Mouse (Mus musculus): ENCODE measurements at regions not wholly inside any gene's neighbourhood (a gene's known extent, or its start where the extent isn't known, plus 50 kb on each side); places are given as distances from the start of the nearest gene placed in this dataset.

DNA sequence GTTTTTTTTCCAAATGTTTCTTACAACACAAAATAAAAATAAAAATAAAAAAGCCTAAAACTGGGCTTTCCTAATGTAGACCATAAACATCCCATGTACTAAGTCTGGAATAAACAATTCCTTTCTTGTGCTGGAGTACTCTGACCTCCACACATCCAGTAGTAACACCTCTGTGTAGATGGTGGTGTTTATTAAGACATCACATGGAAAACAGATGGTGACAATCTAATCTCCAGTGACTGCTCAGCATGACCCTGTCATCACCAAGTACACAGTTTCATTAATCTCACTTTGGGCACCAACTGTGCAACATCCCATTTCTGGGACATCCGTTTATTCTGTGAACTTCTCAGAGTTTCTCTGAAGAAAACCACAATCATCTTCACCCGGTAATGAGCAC, 118.7 kb upstream of the Bank1 start:
- no peak for DNase-seq (ENCODE audit: low spot score)

DNA sequence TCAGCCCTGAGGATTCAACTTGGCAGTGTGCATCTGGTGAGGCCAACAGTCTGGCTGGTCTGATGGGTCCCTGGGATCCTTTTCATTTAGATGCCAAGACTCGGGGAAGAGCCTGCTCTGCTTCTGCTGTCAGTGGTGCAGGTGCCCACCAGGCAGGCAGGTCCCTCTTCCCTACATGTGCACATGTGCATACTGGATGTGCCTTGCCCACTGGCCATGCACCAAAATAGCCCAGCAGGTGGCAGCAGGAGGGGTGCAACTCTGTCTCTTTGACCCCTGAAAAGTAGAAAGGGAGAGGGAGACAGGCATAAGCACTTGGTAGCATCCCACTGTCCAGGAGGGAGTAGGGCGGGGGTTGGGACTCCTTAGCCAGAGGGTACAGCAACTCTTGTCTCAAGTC, 116.2 kb upstream of the Bank1 start:
- no peak for DNase-seq (ENCODE audit: low spot score)

DNA sequence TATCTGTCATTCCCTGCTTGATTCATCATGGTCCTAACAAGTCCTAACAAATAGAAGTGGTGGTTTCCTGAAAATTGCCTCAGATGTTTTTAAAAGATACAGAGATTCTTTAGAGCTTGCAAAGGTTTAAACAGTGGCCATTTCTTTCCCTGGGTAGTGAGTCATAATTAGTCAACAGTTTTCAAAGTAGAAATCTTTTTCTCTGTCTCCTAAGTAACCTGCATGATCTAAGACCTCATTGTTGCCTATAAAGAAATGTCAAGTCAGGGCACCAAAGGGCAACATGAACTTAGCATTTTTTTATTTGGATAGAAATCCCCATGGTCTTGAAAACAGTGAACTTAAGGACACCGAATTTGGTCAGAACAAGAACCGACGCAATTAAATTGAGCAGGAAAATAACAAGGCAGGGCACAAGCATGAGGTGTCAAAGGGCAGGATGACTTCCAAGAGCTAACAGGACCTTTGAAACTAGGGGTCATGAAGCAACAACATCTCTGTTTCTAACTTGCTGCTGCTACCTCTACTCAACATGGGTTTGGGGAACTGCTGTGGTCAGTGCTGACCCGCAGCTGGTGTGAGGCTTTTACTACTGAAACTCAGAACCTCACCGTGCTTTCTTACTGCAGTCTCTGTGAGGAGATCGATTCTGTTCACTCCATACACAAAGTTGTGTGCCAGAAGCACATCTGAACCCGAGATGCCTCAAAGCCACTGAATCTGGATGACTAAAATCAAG, 114.2 kb upstream of the Bank1 start:
- DNase-seq (ENCODE audit: low spot score): no peak

DNA sequence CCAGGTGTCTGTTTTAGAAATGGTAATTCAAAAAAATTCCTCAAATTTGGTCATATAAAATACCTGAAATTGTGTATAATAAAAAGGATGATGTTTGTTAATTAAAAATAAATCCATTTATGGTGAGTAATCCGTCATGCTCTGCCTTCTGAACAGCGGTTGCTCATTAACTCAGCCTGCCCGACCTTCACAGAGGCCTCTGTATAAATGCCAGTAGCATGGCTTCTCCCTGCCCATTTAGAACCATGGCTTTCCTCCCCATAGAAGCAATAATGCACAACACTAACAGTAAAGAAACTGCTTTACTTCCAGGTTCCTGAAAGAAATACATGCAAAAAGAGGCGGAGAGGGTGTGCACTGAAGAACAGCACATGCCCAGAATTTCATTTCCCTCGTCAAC, 113.5 kb upstream of the Bank1 start:
- no peak for DNase-seq (ENCODE audit: low spot score)

DNA sequence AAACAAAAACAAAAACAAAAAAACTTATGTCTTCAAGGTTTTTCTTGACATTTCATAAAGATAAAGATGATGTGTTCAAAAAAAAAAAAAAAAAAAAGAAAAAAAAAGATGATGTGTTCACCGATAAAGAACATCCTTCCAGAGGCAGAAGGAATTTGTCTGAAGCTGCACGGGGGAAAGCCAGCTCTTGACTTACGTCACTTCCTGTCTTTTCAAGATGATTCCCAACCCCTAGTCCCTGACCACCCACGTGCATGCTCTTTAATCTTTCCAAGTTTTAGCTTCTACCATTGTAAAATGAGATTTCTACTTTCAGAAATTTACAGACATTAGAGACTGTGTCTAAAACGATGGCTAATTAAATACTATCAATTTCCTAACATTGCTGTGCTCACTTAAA, 108.5 kb upstream of the Bank1 start:
- DNase-seq (ENCODE audit: low spot score): no peak

DNA sequence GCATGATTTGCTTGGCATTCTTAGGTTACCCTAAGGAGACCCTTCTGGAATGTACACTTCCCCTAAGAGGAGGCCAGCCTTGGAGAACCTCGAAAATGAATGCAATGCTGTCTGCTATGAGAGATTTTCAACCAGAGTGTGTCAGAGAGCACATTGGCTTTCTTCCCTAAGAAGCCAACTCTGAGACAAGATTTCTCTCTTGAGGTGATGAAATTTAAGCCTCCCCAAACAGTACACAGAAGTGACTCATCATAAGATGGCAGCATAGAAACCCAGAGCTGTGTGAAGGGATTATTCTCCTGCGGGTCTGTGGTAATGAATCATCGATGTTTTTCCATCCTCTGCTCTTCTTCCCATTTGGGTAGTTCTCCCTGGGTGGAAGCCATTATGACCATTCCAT, 106.2 kb upstream of the Bank1 start:
- DNase-seq (ENCODE audit: low spot score): no peak

DNA sequence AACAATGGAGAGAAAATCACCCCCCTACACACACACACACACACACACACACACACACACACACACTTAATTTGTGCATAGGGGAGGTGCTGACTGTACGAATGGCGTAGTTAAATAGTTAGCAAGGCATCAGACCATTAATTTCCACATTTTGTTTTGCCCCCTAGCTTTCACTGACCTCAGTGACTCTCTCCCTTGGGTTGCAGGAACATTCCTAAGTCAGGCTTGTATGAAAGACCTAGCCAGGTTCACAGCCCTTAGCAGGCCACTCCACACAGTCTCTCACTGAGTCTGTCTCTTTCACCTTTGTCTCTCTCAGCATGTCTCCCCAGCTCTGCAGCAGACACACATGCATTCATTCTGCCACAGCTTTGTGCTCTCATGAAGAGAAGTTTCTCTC, 101.6 kb upstream of the Bank1 start:
- DNase-seq (ENCODE audit: low spot score): no peak

DNA sequence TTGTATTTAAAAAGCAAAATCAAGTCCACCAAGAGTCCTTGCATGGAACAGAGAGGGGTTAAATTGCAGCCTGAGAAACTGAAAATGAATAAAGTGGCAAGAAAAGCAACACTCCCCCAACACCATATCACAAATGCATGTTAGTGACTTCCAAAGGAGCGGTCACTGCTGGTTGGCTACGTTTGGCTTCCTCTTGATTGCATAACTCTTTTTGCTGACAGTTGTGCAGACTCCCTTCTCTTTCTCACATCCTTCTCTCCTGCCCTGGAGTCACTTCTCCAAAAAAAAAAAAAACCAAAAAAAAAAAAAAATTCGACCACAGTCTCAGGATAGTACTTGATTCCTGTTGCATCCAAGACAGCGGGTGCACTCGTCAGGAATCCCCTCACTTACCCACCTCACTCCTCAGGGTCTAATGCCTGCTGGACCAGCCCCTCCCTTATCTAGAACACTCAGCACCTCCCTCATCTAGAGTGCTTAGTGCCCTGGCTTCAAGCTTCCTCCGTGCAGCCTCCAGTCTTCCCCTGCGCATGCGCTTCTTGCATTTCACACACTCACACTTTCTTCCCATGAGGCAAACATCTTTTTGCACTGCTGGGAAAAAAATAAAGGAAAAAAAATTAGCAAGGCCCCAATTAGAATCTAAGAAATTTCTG, 100.8 kb upstream of the Bank1 start:
- no peak for DNase-seq (ENCODE audit: low spot score)

DNA sequence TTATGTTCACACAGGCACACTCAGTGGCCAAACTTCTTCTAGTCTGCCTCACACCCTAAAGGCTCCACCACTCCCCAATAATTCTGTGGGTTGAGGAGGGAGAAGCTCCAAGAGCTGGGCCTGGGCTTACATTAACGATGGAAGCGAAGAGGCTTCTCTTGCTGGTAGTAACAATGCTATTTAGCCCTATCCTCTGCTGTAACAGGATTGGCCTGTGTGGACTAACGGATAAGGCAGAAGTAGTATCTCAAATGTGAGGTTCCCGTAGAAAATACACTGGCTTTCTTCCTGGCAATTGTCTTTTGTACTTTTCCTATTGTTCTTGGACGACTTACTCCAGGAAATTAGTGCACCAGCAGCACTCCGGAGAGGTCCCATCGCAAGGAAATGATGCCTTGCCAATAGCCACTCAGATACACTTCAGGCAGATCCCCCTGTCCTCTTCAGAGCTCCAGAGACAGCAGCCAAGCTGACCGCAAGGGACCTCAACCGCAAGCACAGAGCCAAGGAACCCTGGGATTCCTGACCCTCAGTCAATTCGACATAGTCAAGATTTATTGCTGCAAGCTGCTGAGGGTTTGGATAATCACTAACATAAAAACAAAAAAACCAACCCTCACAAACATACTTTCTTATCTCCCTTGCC, 96.2 kb upstream of the Bank1 start:
- no peak for DNase-seq (ENCODE audit: low spot score)

DNA sequence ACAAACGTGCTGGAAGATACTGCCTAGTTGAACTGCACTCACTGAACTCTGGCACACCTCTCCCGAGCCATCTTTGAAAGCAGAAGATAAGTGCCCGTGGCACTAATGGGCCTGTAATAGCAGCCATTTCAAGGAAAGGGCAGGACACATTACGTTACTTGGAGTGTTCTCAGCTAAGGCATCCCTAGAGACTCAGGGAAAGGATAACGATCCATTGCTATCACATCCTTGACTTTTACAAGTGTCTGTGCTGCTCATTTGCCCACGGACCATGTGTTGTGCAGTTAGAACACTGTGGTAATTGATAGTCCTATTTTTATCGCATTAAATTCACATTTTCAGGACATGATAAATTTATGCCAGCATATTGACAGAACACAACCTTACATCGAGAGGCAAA, 79.7 kb upstream of the Bank1 start:
- peak; percentile 36 for DNase-seq (ENCODE audit: low spot score)

DNA sequence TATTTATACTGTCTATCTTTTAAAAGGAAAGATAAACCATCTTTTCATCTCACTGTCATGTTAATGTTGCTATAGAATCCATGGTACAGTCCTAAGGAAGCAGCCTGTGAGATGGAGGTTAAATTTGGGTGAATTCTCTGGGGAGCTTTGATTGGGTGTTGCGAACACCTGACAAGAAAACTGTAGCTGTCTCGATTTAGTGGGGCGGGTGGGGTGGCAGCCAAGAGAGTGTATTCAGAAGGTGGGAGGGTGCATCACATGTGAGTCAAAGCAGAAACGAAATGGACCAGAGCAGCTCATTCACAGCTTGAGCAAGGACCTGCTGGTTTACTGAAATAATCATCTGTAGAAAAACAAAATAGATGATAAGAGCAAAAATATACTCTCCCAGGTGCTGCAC, 57.4 kb upstream of the Bank1 start:
- DNase-seq (ENCODE audit: low spot score): no peak

DNA sequence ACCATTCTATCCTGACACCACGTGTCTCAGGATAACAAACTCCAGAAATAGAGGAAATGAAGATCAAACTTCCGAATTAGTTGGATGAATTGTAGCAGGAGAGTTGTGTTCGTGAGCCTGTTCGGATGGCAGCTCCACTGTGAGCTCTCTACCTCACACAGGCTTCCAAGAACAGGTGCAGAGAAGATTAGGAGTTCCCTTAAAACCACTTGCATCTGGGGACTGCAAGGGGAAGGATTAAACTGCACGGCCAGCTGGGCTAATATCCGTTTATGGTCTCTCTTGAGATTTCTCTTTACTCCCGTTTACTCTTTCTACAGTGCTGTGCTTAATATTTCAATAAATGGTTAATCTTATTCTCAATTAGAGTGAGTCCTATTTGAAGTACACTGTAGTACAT, 54.8 kb upstream of the Bank1 start:
- DNase-seq (ENCODE audit: low spot score): no peak

DNA sequence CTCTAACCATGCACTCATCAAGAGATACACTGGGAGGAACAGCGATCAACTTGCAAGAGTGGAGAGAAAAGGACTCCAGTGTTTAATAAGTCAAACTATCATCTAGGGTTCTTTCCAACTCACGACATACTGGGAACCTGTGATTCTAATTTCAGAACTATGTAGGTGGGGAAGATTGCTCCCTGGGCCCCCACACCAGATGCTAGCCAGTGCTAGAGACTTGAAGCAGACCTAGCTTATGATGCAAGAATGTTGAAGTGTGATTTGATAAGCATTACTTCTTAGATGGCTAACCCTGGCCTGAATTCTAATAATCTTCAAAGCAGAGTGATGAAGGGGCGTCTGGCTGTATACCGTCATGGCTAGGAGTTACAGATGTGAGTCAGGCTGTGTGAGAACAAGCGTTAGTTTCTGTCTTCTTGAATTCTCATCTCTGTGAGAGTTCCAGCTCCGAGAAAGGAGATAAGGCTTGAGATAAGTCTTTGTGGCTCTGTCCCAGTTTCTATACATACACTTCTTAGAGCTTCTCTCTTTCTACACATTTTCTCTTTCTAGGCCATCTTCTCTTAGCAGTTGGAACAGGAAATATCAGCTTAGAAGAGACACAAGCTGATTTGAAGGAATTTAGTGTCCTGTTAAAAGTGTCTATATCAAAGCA, 54.0 kb upstream of the Bank1 start:
- no peak for DNase-seq (ENCODE audit: low spot score)

DNA sequence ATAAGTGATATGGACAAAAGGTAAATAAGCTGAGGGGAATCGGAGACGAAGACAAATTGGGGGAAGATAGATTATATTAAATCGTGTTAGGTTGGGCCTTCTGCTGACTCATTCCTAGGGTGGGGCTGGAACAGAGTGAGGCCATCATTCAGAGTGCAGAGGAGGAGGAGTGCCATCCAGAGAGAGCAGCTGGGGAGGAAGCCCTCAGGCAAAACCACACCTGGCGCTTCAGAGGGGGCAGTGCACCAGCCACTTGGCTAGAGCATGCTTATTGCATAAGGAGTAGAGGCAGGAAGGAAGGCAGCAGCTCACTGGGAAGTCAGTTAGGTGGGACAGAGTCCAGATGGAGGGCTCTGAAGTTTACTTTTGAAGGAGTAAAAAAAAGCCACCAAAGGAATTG, 51.0 kb upstream of the Bank1 start:
- no peak for DNase-seq (ENCODE audit: low spot score)

Data from layer of hippocampus, adult 9-10 months (tissue).